Mouse (Mus musculus) kidney, postnatal 14 days (tissue): ENCODE measurements around the gene Ttc1.

Source experiments
- DNase-seq: peaks from one replicate; pipeline ENCODE4 v3.0.0; 2022; ENCODE audit warnings: mixed read lengths

Gene Ttc1

DNA sequence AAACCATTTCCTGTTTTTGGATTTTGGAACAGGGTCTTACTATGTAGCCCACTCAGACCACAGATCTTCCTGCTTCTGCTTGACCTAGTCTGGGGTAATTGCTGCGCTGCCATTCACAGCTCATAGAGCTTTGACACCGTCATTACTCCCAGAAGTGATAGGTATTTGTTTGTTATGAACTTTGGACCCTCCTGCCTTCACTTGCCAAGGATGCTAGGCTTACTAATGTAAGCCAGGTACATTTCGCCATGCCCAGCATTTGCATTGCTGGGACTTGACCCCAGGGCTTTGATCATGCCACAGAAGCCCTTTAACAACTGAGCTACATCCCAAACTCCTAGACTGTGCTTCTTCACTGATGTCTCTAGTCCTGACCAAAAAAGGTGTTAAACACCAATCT lies 47.5 kb downstream of the Ttc1 start:
- DNase-seq: no peak

DNA sequence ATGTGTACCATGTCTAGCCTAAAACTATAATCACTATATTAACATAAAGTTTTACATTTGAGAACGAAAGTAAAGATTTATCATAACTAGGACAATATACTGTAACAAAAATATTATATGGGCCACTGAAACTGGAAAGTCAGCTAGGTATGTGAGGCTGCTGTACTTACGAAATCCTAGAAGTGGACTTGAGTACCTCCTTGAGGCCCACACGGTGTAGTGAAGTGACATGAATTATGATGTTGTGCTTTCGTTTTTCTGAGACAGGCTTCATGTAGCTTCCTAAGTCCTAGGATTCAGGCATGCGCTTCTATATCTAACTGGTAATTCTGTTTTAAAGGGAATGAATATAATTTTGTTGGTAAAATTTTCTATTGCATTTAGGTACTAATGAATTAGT lies 49.2 kb downstream of the Ttc1 start:
- DNase-seq: no peak

DNA sequence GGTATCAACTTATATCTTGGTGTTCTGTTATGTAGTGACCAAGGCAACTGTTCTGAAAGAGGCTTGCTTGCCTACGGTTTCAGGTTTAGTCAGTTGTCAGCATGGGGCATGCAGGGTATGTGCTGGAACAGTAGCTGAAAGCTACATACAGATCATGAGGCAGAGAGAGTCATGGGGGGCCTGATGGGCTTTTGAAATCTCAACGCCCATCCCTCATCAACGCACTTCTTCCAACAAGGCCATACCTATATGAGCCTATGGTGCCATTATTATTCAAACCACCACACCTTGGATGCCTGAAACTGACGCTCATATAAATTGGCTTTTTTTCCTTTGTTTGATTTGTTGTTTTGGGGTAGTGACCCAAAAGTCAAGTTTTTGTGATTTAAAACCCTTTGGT lies 51.2 kb downstream of the Ttc1 start:
- DNase-seq: no peak

DNA sequence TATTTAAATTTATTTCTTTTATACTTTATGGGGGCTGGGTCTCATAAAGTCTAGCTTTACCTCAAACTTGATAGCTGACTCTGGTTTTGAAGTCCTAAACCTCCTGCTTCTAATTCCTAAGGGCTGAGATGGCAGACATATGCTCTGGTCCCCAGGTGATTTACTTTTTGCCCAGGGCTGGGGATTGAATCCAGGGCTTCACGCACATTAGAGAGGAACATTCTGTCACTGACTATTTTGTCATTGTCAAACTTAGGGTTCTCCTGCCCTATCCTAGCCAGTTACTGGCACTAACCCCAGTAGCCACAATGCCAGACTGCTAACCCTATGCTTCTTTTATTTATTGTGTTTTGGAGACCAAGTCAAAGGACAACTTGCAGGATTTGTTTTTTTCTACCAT lies 59.0 kb downstream of the Ttc1 start:
- DNase-seq: no peak

DNA sequence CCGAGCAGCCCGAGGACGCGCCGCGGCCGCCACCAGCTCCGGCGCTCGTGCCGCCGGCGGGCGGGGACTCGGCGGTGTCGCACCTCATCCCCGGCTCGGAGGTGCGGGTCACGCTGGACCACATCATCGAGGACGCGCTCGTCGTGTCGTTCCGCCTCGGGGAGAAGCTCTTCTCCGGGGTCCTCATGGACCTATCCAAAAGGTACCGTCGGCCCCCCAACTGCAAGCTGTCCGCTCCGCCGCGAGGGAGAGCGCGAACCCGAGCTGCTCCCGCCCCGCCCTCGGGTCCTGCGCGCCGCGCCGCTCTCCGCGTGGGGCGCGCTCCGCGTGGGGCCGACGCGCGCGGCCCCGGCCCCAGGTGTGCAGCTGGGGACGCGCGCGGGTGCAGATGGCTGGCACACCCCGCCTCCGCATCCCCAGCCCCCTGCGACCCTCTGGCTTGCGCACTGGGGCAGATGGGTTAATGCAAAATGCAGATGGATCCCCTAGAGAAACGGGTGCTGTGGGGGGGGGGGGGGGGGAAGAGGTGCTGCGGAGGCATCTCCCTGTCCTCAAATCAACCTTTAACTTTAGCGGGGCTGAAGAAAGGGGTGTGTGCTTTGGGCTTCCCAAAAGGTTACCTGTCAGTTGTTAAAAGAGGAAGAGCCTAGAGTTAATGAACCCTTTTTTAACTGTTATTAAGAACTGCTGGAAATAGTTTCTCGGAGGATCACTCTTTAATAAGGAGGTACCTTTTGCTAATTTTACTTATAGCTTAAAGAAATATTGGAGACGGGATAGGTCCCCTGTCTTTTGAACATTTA lies 65.2 kb downstream of the Ttc1 start:
- DNase-seq: peak; percentile 63

DNA sequence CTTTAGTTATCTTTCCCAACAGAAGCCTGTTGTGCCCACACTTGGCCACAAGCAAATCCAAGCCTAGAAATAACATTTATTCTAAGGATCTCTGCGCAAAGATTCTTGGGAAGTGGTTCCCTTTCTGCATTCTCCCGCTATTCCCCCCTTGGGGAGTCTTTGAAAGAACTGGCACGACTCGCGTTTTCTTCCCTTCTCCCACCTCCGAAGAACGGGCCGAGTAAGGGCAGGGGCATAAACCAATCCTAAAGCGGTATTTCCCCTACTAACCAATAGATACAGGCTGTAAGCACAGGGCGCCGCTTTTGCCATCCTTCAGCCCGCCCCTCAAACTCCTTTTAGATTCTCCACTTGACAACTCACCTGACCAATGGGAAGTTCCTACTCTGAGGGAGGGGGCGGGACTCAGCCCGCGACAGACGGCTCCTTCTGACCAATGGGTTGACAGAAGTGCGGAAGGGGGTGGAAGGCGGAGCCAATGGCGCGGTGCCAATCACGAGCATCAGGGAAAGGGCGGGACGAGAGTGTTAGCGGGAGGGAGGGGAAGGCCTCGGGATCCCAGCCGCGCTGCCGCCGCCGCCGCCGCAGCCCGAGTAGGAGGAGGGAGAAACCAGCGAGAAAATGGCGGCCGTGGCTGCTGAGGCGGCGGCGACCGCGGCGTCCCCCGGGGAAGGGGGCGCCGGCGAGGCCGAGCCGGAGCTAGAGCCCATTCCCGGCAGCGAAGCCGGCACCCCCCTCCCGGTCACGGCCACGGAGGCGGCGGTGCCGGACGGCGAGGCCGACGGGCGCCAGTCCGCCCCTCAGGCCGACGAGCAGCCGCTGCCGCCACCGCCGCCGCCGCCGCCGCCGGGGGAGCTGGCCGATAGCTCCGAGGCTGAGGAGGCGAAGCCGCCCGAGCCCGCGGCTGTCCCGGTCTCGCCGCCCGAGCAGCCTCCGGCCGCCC lies 66.1 kb downstream of the Ttc1 start, which contains the start of gene Pwwp2a:
Gene Pwwp2a, plus strand, starts transcription at position 527 of the 943 bp plus-strand sequence.
- peak; percentile 99 for DNase-seq
